ENCODE assay signal across 10 mouse cellular contexts in the genomic region with DNA sequence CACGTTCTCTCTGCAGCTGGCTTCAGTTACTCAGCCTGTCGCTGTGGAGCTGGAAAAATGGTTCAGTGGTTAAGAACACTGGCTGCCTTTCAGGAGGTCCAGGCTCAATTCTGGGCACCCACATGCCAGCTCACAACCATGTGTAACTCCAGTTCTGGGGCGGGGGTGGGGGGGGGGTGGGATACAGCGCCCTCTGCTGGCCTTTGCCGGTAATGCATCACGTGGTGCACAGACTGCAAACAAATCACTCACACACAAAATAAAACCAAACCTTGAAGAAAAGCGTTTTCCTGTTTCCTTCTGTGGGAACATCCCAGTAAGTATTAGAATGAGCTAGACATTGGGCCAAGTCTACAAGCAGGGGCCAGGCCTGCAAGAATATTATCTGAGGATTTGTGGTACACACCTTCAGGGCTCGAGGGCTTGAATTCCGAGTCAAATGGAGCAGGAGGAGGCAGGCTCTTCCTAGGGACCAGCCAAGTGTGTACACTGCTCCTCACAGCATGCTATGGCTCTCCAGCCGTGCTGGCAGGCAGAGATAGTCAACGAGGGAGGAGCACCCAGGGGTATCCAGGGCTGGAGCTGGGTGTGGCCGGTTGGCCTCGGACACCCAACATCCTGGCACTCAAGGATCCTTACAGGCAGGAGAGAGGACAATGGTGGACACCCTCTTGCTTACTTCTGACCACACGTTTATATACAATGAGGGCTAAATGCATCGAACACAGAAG.
DNase-seq lines count a peak whose midpoint lies in the region; ATAC-seq and TF ChIP-seq lines count a peak whose summit lies in the region.
"Had no signal": no experiment of that assay in that cellular context is flagged by ENCODE, and none has a peak within 500 bp of the region (broad histone marks: within the 10 kb centered on the region; RNA-seq: fewer than 3 reads in every experiment).

No protein-coding gene starts in this region.

- H3K9me3 ChIP-seq in hindbrain, embryonic 13.5 days = no peaks in the 10 kb centered on the region
- no peaks in the 10 kb centered on the region for H3K9me3 ChIP-seq in hindbrain, embryonic 12.5 days (replicated peaks)
- H3K9me3 ChIP-seq in hindbrain, postnatal 0 days (ENCODE audit: low read length) = no peaks in the 10 kb centered on the region
- no peaks in the 10 kb centered on the region for H3K9me3 ChIP-seq in stomach, postnatal 0 days (ENCODE audit: control insufficient read depth, low read length)
- H3K9me3 ChIP-seq: embryonic facial prominence, embryonic 13.5 days had no signal

- TF ChIP-seq CTCF in testis, adult 2 months (IDR thresholded peaks at IDR 0.05; ENCODE audit: control insufficient read depth, insufficient read depth, insufficient replicate concordance, low read depth, low read length) = peak; percentile 77
- peak; percentile 56 for TF ChIP-seq CTCF in hindbrain, postnatal 0 days (IDR thresholded peaks at IDR 0.05; ENCODE audit: low read depth)
- peak; percentile 69 for TF ChIP-seq CTCF in stomach, postnatal 0 days (IDR thresholded peaks at IDR 0.05; ENCODE audit: low read depth)

- no peaks in the 10 kb centered on the region for H3K27me3 ChIP-seq in hindbrain, embryonic 13.5 days
- H3K27me3 ChIP-seq in hindbrain, embryonic 12.5 days = no peaks in the 10 kb centered on the region; the same call in 1 of the 2 replicates
- no peaks in the 10 kb centered on the region for H3K27me3 ChIP-seq in testis, adult 2 months (ENCODE audit: control insufficient read depth, insufficient read depth, low read length)
- no peaks in the 10 kb centered on the region for H3K27me3 ChIP-seq in hindbrain, postnatal 0 days (ENCODE audit: insufficient read depth, low read length)
- H3K27me3 ChIP-seq in stomach, postnatal 0 days (ENCODE audit: control insufficient read depth, insufficient read depth, low read length) = no peaks in the 10 kb centered on the region
- H3K27me3 ChIP-seq: embryonic facial prominence, embryonic 13.5 days; limb, embryonic 12.5 days had no signal

- no peak for TF ChIP-seq EP300 in stomach, postnatal 0 days (optimal IDR thresholded peaks at IDR 0.05)

- no peak for ATAC-seq in hindbrain, embryonic 13.5 days (ENCODE audit: low FRiP score)
- ATAC-seq in hindbrain, embryonic 12.5 days (ENCODE audit: low FRiP score) = no peak
- no peak for ATAC-seq in hindbrain, postnatal 0 days
- peak; percentile 30 for ATAC-seq in stomach, postnatal 0 days (ENCODE audit: low FRiP score, low TSS enrichment)

- peaks cover 17% of the 10 kb centered on the region; the same call in 1 of the 2 replicates for H3K4me1 ChIP-seq in hindbrain, embryonic 13.5 days (replicated peaks)
- peaks cover 16% of the 10 kb centered on the region for H3K4me1 ChIP-seq in hindbrain, embryonic 12.5 days
- peaks cover 12% of the 10 kb centered on the region for H3K4me1 ChIP-seq in testis, adult 2 months (ENCODE audit: control insufficient read depth, insufficient read depth, low read length)
- H3K4me1 ChIP-seq in hindbrain, postnatal 0 days (ENCODE audit: insufficient read depth, low read length) = no peaks in the 10 kb centered on the region; the same call in 1 of the 2 replicates
- 0 out of 2 replicates have a peak, but pooled peaks cover 3% of the 10 kb centered on the region for H3K4me1 ChIP-seq in stomach, postnatal 0 days (replicated peaks; ENCODE audit: control insufficient read depth, insufficient read depth)
- H3K4me1 ChIP-seq: embryonic facial prominence, embryonic 13.5 days had no signal

- H3K4me2 ChIP-seq in hindbrain, embryonic 13.5 days = no peak overlapping the region
- no peak overlapping the region for H3K4me2 ChIP-seq in hindbrain, embryonic 12.5 days (replicated peaks)
- no peak overlapping the region for H3K4me2 ChIP-seq in hindbrain, postnatal 0 days (ENCODE audit: low read depth, low read length)
- H3K4me2 ChIP-seq in stomach, postnatal 0 days (replicated peaks; ENCODE audit: low read depth) = no peak overlapping the region; the same call in 1 of the 2 replicates
- H3K4me2 ChIP-seq: embryonic facial prominence, embryonic 13.5 days; limb, embryonic 12.5 days had no signal

- no peaks in the 10 kb centered on the region for H3K36me3 ChIP-seq in hindbrain, embryonic 13.5 days
- no peaks in the 10 kb centered on the region for H3K36me3 ChIP-seq in hindbrain, embryonic 12.5 days
- no peaks in the 10 kb centered on the region for H3K36me3 ChIP-seq in testis, adult 2 months (ENCODE audit: control insufficient read depth, insufficient read depth, low read length)
- H3K36me3 ChIP-seq in hindbrain, postnatal 0 days (ENCODE audit: insufficient read depth, low read length) = no peaks in the 10 kb centered on the region
- H3K36me3 ChIP-seq in stomach, postnatal 0 days (ENCODE audit: control insufficient read depth, insufficient read depth, low read length) = no peaks in the 10 kb centered on the region
- H3K36me3 ChIP-seq: embryonic facial prominence, embryonic 13.5 days; limb, embryonic 12.5 days had no signal

- no peak for DNase-seq in testis, postnatal 14 days (ENCODE audit: low spot score)
- DNase-seq in hindbrain, postnatal 0 days (ENCODE audit: low spot score) = no peak
- DNase-seq in stomach, postnatal 0 days (ENCODE audit: low spot score) = no peak
- DNase-seq in embryo, embryonic 10.5 days (ENCODE audit: low spot score) = no peak
- DNase-seq in left cerebral cortex, postnatal 25 days (ENCODE audit: low spot score in 2 of 2) = no peak

- H3K27ac ChIP-seq in hindbrain, embryonic 13.5 days = peak overlapping the region; percentile 35; the same call in 1 of the 2 replicates
- no peak overlapping the region for H3K27ac ChIP-seq in hindbrain, embryonic 12.5 days
- H3K27ac ChIP-seq in testis, adult 2 months (ENCODE audit: control insufficient read depth, insufficient read depth, low read depth, low read length) = peak overlapping the region; percentile 89
- H3K27ac ChIP-seq in hindbrain, postnatal 0 days = peak overlapping the region; percentile 49; the same call in 1 of the 2 replicates
- H3K27ac ChIP-seq in stomach, postnatal 0 days (replicated peaks) = peak overlapping the region; percentile 89
- H3K27ac ChIP-seq: embryonic facial prominence, embryonic 13.5 days; limb, embryonic 12.5 days had no signal

- H3K4me3 ChIP-seq in hindbrain, embryonic 13.5 days = no peak overlapping the region
- H3K4me3 ChIP-seq in hindbrain, embryonic 12.5 days = no peak overlapping the region
- no peak overlapping the region; the same call in 1 of the 2 replicates for H3K4me3 ChIP-seq in testis, adult 2 months (ENCODE audit: control insufficient read depth, low read depth, low read length)
- H3K4me3 ChIP-seq in hindbrain, postnatal 0 days (ENCODE audit: low read length) = no peak overlapping the region
- no peak overlapping the region for H3K4me3 ChIP-seq in stomach, postnatal 0 days (ENCODE audit: low read depth, low read length)
- H3K4me3 ChIP-seq: embryonic facial prominence, embryonic 13.5 days; limb, embryonic 12.5 days had no signal

- no peak for TF ChIP-seq POLR2A in testis, adult 2 months (IDR thresholded peaks at IDR 0.05; ENCODE audit: control insufficient read depth, low read depth, low read length)

- intact Hi-C loops in left cerebral cortex, postnatal 25 days (cut with DNase I) = no loop called here

- H3K9ac ChIP-seq in hindbrain, embryonic 13.5 days = no peak overlapping the region
- no peak overlapping the region for H3K9ac ChIP-seq in hindbrain, embryonic 12.5 days
- no peak overlapping the region for H3K9ac ChIP-seq in hindbrain, postnatal 0 days (replicated peaks; ENCODE audit: low read length)
- 0 out of 2 replicates have a peak overlapping the region, but pooled peaks have one; percentile 8 for H3K9ac ChIP-seq in stomach, postnatal 0 days (ENCODE audit: low read length)
- H3K9ac ChIP-seq: embryonic facial prominence, embryonic 13.5 days; limb, embryonic 12.5 days had no signal

- WGBS in hindbrain, embryonic 13.5 days = 58% methylated on average over 15 of the region's 15 CpGs
- WGBS in hindbrain, embryonic 12.5 days = 53% methylated on average over 15 of the region's 15 CpGs
- 50% methylated on average over 15 of the region's 15 CpGs for WGBS in hindbrain, postnatal 0 days
- WGBS in stomach, postnatal 0 days = 40% methylated on average over 15 of the region's 15 CpGs
